Mouse (Mus musculus) embryonic fibroblast, embryonic 13.5 days (primary cell): ENCODE measurements around the gene Hsf4. TPM values are rescaled to one million over a fixed set of nuclear protein-coding genes. Genes with fewer than 3 reads are reported as not detected.

Experiments used
- H3K27ac ChIP-seq: 2 replicates; pipeline ENCODE4 v1.5.1; 2012; ENCODE audit warnings: low read length, control low read depth, inconsistent platforms; ENCODE audit not compliant: insufficient read depth
- H3K4me1 ChIP-seq: 2 replicates; pipeline ENCODE4 v1.6.1; 2011; ENCODE audit warnings: low read length; ENCODE audit not compliant: control insufficient read depth, insufficient read depth
- H3K4me3 ChIP-seq: 2 replicates; pipeline ENCODE4 v1.5.1; 2011; ENCODE audit warnings: mild to moderate bottlenecking, control low read depth, low read length; ENCODE audit not compliant: insufficient read depth
- CTCF ChIP-seq: IDR thresholded peaks from 2 replicates; pipeline ENCODE4 v1.5.1; 2011; ENCODE audit warnings: mild to moderate bottlenecking, control low read depth, low read length, moderate library complexity, borderline replicate concordance; ENCODE audit not compliant: insufficient read depth
- POLR2A ChIP-seq: IDR thresholded peaks from 2 replicates; pipeline ENCODE4 v1.6.1; 2011; ENCODE audit warnings: low read depth, mild to moderate bottlenecking, control low read depth, low read length, moderate library complexity
- polyA plus RNA-seq: library from polyadenylated mRNA; stranded (reverse); fragments of >200 nt; gene quantifications from 2 replicates; pipeline ENCODE4 v1.2.4, GENCODE M21; 2011; ENCODE audit warnings: low read depth; ENCODE audit not compliant: missing spikeins, insufficient read length

Gene Hsf4
- polyA plus RNA-seq, 1 experiment = 1.7 TPM

GRCm38 (mm10) chr8:105268342-105269074 is 1.1 kb upstream of the Hsf4 start:
- H3K27ac ChIP-seq = no peak overlapping the region
- H3K4me3 ChIP-seq = 0 out of 2 replicates have a peak overlapping the region, but pooled peaks have one; percentile 0
- H3K4me1 ChIP-seq = no peaks in the 10 kb centered on the region
- TF ChIP-seq POLR2A = peak; percentile 35; the same call in 1 of the 2 replicates
- no peak for TF ChIP-seq CTCF

GRCm38 (mm10) chr8:105269075-105269458 is 534 bp upstream of the Hsf4 start:
- no peaks in the 10 kb centered on the region for H3K4me1 ChIP-seq
- H3K4me3 ChIP-seq = peak overlapping the region; percentile 23
- peak overlapping the region; percentile 12; the same call in 1 of the 2 replicates for H3K27ac ChIP-seq
- TF ChIP-seq CTCF = no peak
- no peak for TF ChIP-seq POLR2A

GRCm38 (mm10) chr8:105270101-105270915 is 707 bp downstream of the Hsf4 start:
- Histone ChIP-seq H3K4me3 (0 out of 2 replicates have a peak overlapping the region, but pooled peaks have one; percentile 17), H3K27ac (no peak overlapping the region), H3K4me1 (no peaks in the 10 kb centered on the region)
- TF ChIP-seq CTCF (no peak), POLR2A (no peak)

GRCm38 (mm10) chr8:105270916-105271186 is 1.2 kb downstream of the Hsf4 start:
- TF ChIP-seq POLR2A = no peak
- TF ChIP-seq CTCF = no peak
- H3K27ac ChIP-seq = no peak overlapping the region
- no peaks in the 10 kb centered on the region for H3K4me1 ChIP-seq
- H3K4me3 ChIP-seq = no peak overlapping the region

- H3K27ac ChIP-seq = no peak overlapping the region
- TF ChIP-seq POLR2A (no peak), CTCF (no peak)
- H3K4me1 ChIP-seq = no peaks in the 10 kb centered on the region
- no peak overlapping the region for H3K4me3 ChIP-seq
Observed at GRCm38 (mm10) chr8:105275387-105275786, 5.8 kb downstream of the Hsf4 start.

- TF ChIP-seq POLR2A = no peak
- no peak for TF ChIP-seq CTCF
- H3K4me1 ChIP-seq = no peaks in the 10 kb centered on the region
- peak within 1 kb of the TSS; percentile 13; the same call in 1 of the 2 replicates for H3K4me3 ChIP-seq
- H3K27ac ChIP-seq = no peak within 1 kb of the TSS
Observed at GRCm38 (mm10) chr8:105275840-105276239, 6.2 kb downstream of the Hsf4 start, which contains the start of gene Nol3. Nol3 (plus strand) TSS chr8:105276140.

- TF ChIP-seq CTCF (no peak), POLR2A (peak; percentile 58)
- H3K27ac ChIP-seq = no peak overlapping the region
- H3K4me3 ChIP-seq = peak overlapping the region; percentile 13; the same call in 1 of the 2 replicates
- no peaks in the 10 kb centered on the region for H3K4me1 ChIP-seq
Observed at GRCm38 (mm10) chr8:105276292-105277120, 6.9 kb downstream of the Hsf4 start.

- Histone ChIP-seq H3K4me1 (no peaks in the 10 kb centered on the region), H3K27ac (no peak overlapping the region), H3K4me3 (no peak overlapping the region)
- TF ChIP-seq POLR2A = no peak
- TF ChIP-seq CTCF = no peak
Observed at GRCm38 (mm10) chr8:105278911-105279334, 9.3 kb downstream of the Hsf4 start.

GRCm38 (mm10) chr8:105280567-105280966 is 11.0 kb downstream of the Hsf4 start:
- Histone ChIP-seq H3K4me1 (no peaks in the 10 kb centered on the region), H3K27ac (no peak overlapping the region), H3K4me3 (no peak overlapping the region)
- TF ChIP-seq CTCF = no peak
- TF ChIP-seq POLR2A = no peak
